Mouse (Mus musculus) intestine, postnatal 0 days (tissue): ENCODE measurements around the gene Pycr2. TPM values are rescaled to one million over a fixed set of nuclear protein-coding genes. Genes with fewer than 3 reads are reported as not detected.

Experiments used
- ATAC-seq: fragments of 200-750 bp; cut with Nextera tagmentation; 2 replicates; pipeline ENCODE4 v1.8.0; 2017; ENCODE audit warnings: mild to moderate bottlenecking, moderate TSS enrichment, moderate library complexity
- H3K27ac ChIP-seq: fragments of 300-500 bp; sonication (generic); 2 replicates; pipeline ENCODE4 v1.5.1; 2014; ENCODE audit warnings: mild to moderate bottlenecking, low read depth, low read length, moderate library complexity
- H3K27me3 ChIP-seq: fragments of 300-500 bp; sonication (generic); replicated peaks from 2 replicates; pipeline ENCODE4 v1.6.1; 2014; ENCODE audit warnings: low read length, mixed read lengths; ENCODE audit not compliant: control insufficient read depth, insufficient read depth
- H3K36me3 ChIP-seq: fragments of 300-500 bp; sonication (generic); 2 replicates; pipeline ENCODE4 v1.6.1; 2014; ENCODE audit warnings: mild to moderate bottlenecking, moderate library complexity; ENCODE audit not compliant: control insufficient read depth, insufficient read depth
- H3K4me1 ChIP-seq: fragments of 300-500 bp; sonication (generic); replicated peaks from 2 replicates; pipeline ENCODE4 v1.6.1; 2014; ENCODE audit warnings: antibody characterized with exemption, low read length, mixed read lengths; ENCODE audit not compliant: control insufficient read depth, insufficient read depth
- H3K4me2 ChIP-seq: fragments of 300-500 bp; sonication (generic); replicated peaks from 2 replicates; pipeline ENCODE4 v1.6.1; 2014; ENCODE audit warnings: low read depth, mild to moderate bottlenecking, moderate library complexity
- H3K4me3 ChIP-seq: fragments of 300-500 bp; sonication (generic); 2 replicates; pipeline ENCODE4 v1.5.1; 2014; ENCODE audit warnings: low read depth, low read length
- H3K9ac ChIP-seq: fragments of 300-500 bp; sonication (generic); 2 replicates; pipeline ENCODE4 v1.6.1; 2014; ENCODE audit warnings: mild to moderate bottlenecking, low read depth, low read length
- H3K9me3 ChIP-seq: fragments of 300-500 bp; sonication (generic); 2 replicates; pipeline ENCODE4 v1.6.1; 2016; ENCODE audit warnings: mixed run types; ENCODE audit not compliant: control insufficient read depth
- CTCF ChIP-seq: sonication (generic); IDR thresholded peaks from 2 replicates; pipeline ENCODE4 v1.5.1; 2016; ENCODE audit warnings: low read depth, mild to moderate bottlenecking, control low read depth, antibody characterized with exemption, moderate library complexity
- WGBS: fragments of 180-500 bp; shearing (Covaris S2); extraction: QIAGEN DNeasy Blood & Tissue Kit; methylation state at CpG from one replicate; pipeline ENCODE4 v1.1.7; 2014; 5-methylcytosine and 5-hydroxymethylcytosine counted together
- polyA plus RNA-seq: library from polyadenylated mRNA; unstranded; fragments of >200 nt; fragmentation: Nextera tagmentation; extraction: Ambion mirVana; gene quantifications from 2 replicates; pipeline ENCODE4 v1.2.1, GENCODE M21; 2015

Pycr2 gene
- polyA plus RNA-seq, 1 experiment from 2014 or later: 26.3 TPM

- no peak overlapping the region for H3K9ac ChIP-seq
- H3K4me3 ChIP-seq: no peak overlapping the region
- WGBS: 74% methylated on average over 8 of the region's 8 CpGs
- H3K27me3 ChIP-seq: no peaks in the 10 kb centered on the region
- no peaks in the 10 kb centered on the region for H3K4me1 ChIP-seq
- H3K36me3 ChIP-seq: peaks cover 81% of the 10 kb centered on the region
- ATAC-seq: 0 out of 2 replicates have a peak, but pooled peaks have one; percentile 19
- H3K9me3 ChIP-seq: no peaks in the 10 kb centered on the region
- no peak overlapping the region for H3K27ac ChIP-seq
- no peak for TF ChIP-seq CTCF
- H3K4me2 ChIP-seq: no peak overlapping the region
Observed at GRCm38 (mm10) chr1:180956973-180957381, 52.9 kb downstream of the Pycr2 start.

Other genes starting within 250 kb of the Pycr2 start
- not detected in 2 replicates for gene Mixl1, start 207.3 kb upstream of the Pycr2 start, polyA plus RNA-seq
- gene Acbd3, start 178.2 kb upstream of the Pycr2 start, polyA plus RNA-seq: 16.9 and 18.4 TPM in 2 replicates
- gene H3f3a, start 90.3 kb upstream of the Pycr2 start, polyA plus RNA-seq: 1,056 and 1,104 TPM in 2 replicates
- gene Sde2, start 53.2 kb upstream of the Pycr2 start, polyA plus RNA-seq: 13.3 and 16.7 TPM in 2 replicates
- gene Lefty2, start 11.2 kb upstream of the Pycr2 start, polyA plus RNA-seq: not detected in 2 replicates
- 0.90 and 1.3 TPM in 2 replicates for gene Lefty1, start 30.7 kb downstream of the Pycr2 start, polyA plus RNA-seq
- 9.5 and 10.2 TPM in 2 replicates for gene Tmem63a, start 38.1 kb downstream of the Pycr2 start, polyA plus RNA-seq
- 4.3 and 4.9 TPM in 2 replicates for gene Ephx1, start 116.6 kb downstream of the Pycr2 start, polyA plus RNA-seq
- gene 9130409I23Rik, start 146.9 kb downstream of the Pycr2 start, polyA plus RNA-seq: 0.09 TPM in 1 of 2 replicates, not detected in the other
- gene Nvl, start 239.9 kb downstream of the Pycr2 start, polyA plus RNA-seq: 7.3 and 8.5 TPM in 2 replicates
- 107 and 120 TPM in 2 replicates for gene Cnih4, start 240.4 kb downstream of the Pycr2 start, polyA plus RNA-seq